8 mouse cellular contexts compared by ENCODE assay signal in genomic region chr4:88350910-88351309, GRCm38 (mm10).
DNase-seq lines count a peak whose midpoint lies in the region; ATAC-seq and TF ChIP-seq lines count a peak whose summit lies in the region.

No protein-coding gene starts in this region.

- H3K9ac ChIP-seq in CH12.LX (ENCODE audit: insufficient read depth, low read depth), result no peak overlapping the region
- H3K9ac ChIP-seq in liver, embryonic 16.5 days (ENCODE audit: low read depth, low read length), result no peak overlapping the region
- no peak overlapping the region for H3K9ac ChIP-seq in neural tube, embryonic 14.5 days (replicated peaks; ENCODE audit: low read depth, low read length)

- ATAC-seq in erythroblast, adult 5-6 weeks (replicated peaks; ENCODE audit: low FRiP score, poor library complexity, severe bottlenecking), result peak; percentile 89
- 0 out of 2 replicates have a peak, but pooled peaks have one; percentile 43 for ATAC-seq in liver, embryonic 16.5 days (ENCODE audit: low read depth)
- ATAC-seq in neural tube, embryonic 14.5 days (ENCODE audit: low read depth), result peak; percentile 94

- H3K36me3 ChIP-seq in CH12.LX (replicated peaks in 1 of 2; ENCODE audit: control insufficient read depth in 1 of 2, insufficient read depth in 1 of 2, low read length in 1 of 2), result peaks cover 0 to 12% of the 10 kb centered on the region in 2 experiments
- H3K36me3 ChIP-seq in liver, embryonic 16.5 days (ENCODE audit: control insufficient read depth, insufficient read depth), result no peaks in the 10 kb centered on the region
- H3K36me3 ChIP-seq in neural tube, embryonic 14.5 days (ENCODE audit: control insufficient read depth, insufficient read depth, low read length), result no peaks in the 10 kb centered on the region

- TF ChIP-seq RAD21 in CH12.LX (IDR thresholded peaks at IDR 0.05; ENCODE audit: low read depth, low read length), result peak; percentile 99

- H3K9me3 ChIP-seq in CH12.LX (replicated peaks; ENCODE audit: low read length), result no peaks in the 10 kb centered on the region
- no peaks in the 10 kb centered on the region for H3K9me3 ChIP-seq in liver, embryonic 16.5 days (replicated peaks; ENCODE audit: control insufficient read depth, low read length)
- H3K9me3 ChIP-seq in neural tube, embryonic 14.5 days (ENCODE audit: control insufficient read depth, low read length), result no peaks in the 10 kb centered on the region

- WGBS in liver, embryonic 16.5 days (ENCODE audit: insufficient replicate concordance), result 3% methylated on average over 4 of the region's 4 CpGs
- under 1% methylated on average over 4 of the region's 4 CpGs for WGBS in neural tube, embryonic 14.5 days

- no peak overlapping the region for H3K4me2 ChIP-seq in CH12.LX (ENCODE audit: insufficient read depth, low read depth, poor library complexity, severe bottlenecking)
- no peak overlapping the region for H3K4me2 ChIP-seq in liver, embryonic 16.5 days (ENCODE audit: low read depth, low read length)
- H3K4me2 ChIP-seq in neural tube, embryonic 14.5 days (ENCODE audit: low read depth, low read length), result no peak overlapping the region

- in situ Hi-C loops in CH12.LX (cut with MboI; ENCODE audit: low pct_ligation_motif_present, low pct_unique_long_range_greater_than_20kb, low sequenced_read_pairs), result loop anchor here (25.0 kb wide), 1 partner anchor 186 kb away; no protein-coding TSS in a partner anchor

- TF ChIP-seq EP300 in CH12.LX (IDR thresholded peaks at IDR 0.05; ENCODE audit: low read length), result no peak

- TF ChIP-seq CTCF in CH12.LX (conservative IDR thresholded peaks at IDR 0.05 in 1 of 2, IDR thresholded peaks at IDR 0.05 in 1 of 2; ENCODE audit: low read depth in 2 of 2, low read length in 2 of 2), result peak; percentile 94 to 95
- TF ChIP-seq CTCF in bone marrow macrophage, adult 2 months (IDR thresholded peaks at IDR 0.05; ENCODE audit: low read depth, low read length), result peak; percentile 78

- H3K27me3 ChIP-seq in CH12.LX (replicated peaks), result no peaks in the 10 kb centered on the region
- no peaks in the 10 kb centered on the region for H3K27me3 ChIP-seq in liver, embryonic 16.5 days (ENCODE audit: control insufficient read depth, insufficient read depth, low read depth, low read length)
- no peaks in the 10 kb centered on the region for H3K27me3 ChIP-seq in neural tube, embryonic 14.5 days (ENCODE audit: control insufficient read depth, insufficient read depth, low read length)

- H3K4me1 ChIP-seq in CH12.LX (ENCODE audit: control insufficient read depth in 1 of 2, insufficient read depth in 2 of 2), result peaks cover 6 to 12% of the 10 kb centered on the region in 2 experiments
- H3K4me1 ChIP-seq in bone marrow macrophage, adult 2 months (ENCODE audit: control insufficient read depth, insufficient read depth, low read length), result peaks cover 3% of the 10 kb centered on the region; the same call in 1 of the 2 replicates
- H3K4me1 ChIP-seq in liver, embryonic 16.5 days (ENCODE audit: control insufficient read depth, low read depth, low read length), result no peaks in the 10 kb centered on the region
- H3K4me1 ChIP-seq in neural tube, embryonic 14.5 days (ENCODE audit: control insufficient read depth, insufficient read depth, low read length), result no peaks in the 10 kb centered on the region

- H3K4me3 ChIP-seq in CH12.LX (replicated peaks in 1 of 3; ENCODE audit: low read depth in 2 of 3, low read length in 2 of 3, poor library complexity in 1 of 3), result no peak overlapping the region
- no peak overlapping the region for H3K4me3 ChIP-seq in bone marrow macrophage, adult 2 months (ENCODE audit: insufficient read depth, low read length)
- no peak overlapping the region for H3K4me3 ChIP-seq in liver, embryonic 16.5 days (ENCODE audit: low read depth, low read length)
- H3K4me3 ChIP-seq in neural tube, embryonic 14.5 days (ENCODE audit: low read depth, low read length), result no peak overlapping the region

- H3K79me2 ChIP-seq in CH12.LX (replicated peaks; ENCODE audit: control insufficient read depth, extremely low read depth, insufficient read depth, poor library complexity, severe bottlenecking), result no peaks in the 10 kb centered on the region

- DNase-seq in CH12.LX (ENCODE audit: extremely low read depth), result peak; percentile 74
- DNase-seq in heart, postnatal 10 days, result peak; percentile 74 to 82
- peak; percentile 64 to 66 for DNase-seq in kidney, postnatal 25 days
- peak; percentile 53 for DNase-seq in testis, postnatal 10 days (ENCODE audit: low spot score)

- dilution Hi-C loops in CH12.LX (cut with MboI; ENCODE audit: extremely low pct_ligation_motif_present, extremely low pct_unique_long_range_greater_than_20kb, low sequenced_read_pairs), result no loop called here

- no peak overlapping the region for H3K27ac ChIP-seq in CH12.LX (ENCODE audit: insufficient read depth, low read depth)
- no peak overlapping the region for H3K27ac ChIP-seq in bone marrow macrophage, adult 2 months (ENCODE audit: insufficient read depth, low read depth, low read length)
- H3K27ac ChIP-seq in liver, embryonic 16.5 days (ENCODE audit: low read length), result no peak overlapping the region
- no peak overlapping the region for H3K27ac ChIP-seq in neural tube, embryonic 14.5 days (ENCODE audit: low read depth, low read length)

- intact Hi-C loops in heart, postnatal 10 days (cut with DNase I), result loop anchor here (1.0 to 10.0 kb wide), 6 partner anchors 164 to 1396 kb away; no protein-coding TSS in a partner anchor

- no peak for TF ChIP-seq POLR2A in CH12.LX (IDR thresholded peaks at IDR 0.05; ENCODE audit: low read depth, low read length)
- no peak for TF ChIP-seq POLR2A in bone marrow macrophage, adult 2 months (IDR thresholded peaks at IDR 0.05; ENCODE audit: borderline replicate concordance, low read depth, low read length)

TF ChIP-seq in CH12.LX, 34 proteins besides CTCF, POLR2A, EP300 and RAD21:
- TF ChIP-seq ZC3H11A (IDR thresholded peaks at IDR 0.05; ENCODE audit: low read depth, low read length), result peak; percentile 69
- TF ChIP-seq MXI1 (IDR thresholded peaks at IDR 0.05; ENCODE audit: low read depth, low read length), result no peak
- no peak for TF ChIP-seq TCF12 (IDR thresholded peaks at IDR 0.05; ENCODE audit: low read depth, low read length)
- peak; percentile 89 for TF ChIP-seq SMC3 (IDR thresholded peaks at IDR 0.05; ENCODE audit: low read depth, low read length)
- peak; percentile 58; the same call in 1 of the 2 replicates for TF ChIP-seq NELFE (IDR thresholded peaks at IDR 0.05; ENCODE audit: low read depth, low read length)

Comparison
In these comparisons a context has a peak if more than half of its experiments do, and no peak if none do; other contexts are left out.
1. ATAC-seq: peak in every context shown above with its lines; median percentile 94 in neural tube, embryonic 14.5 days; 89 in erythroblast, adult 5-6 weeks; 43 in liver, embryonic 16.5 days.